Mouse (Mus musculus) liver, adult 10 weeks (tissue): Measurements from ENCODE around the gene Gm8453. TPM values are rescaled to one million over a fixed set of nuclear protein-coding genes. Genes with fewer than 3 reads are reported as not detected.

Experiments
- polyA plus RNA-seq: library from polyadenylated mRNA; stranded (reverse); fragments of 350-450 nt; fragmentation: Illumina TruSeq; extraction: RNeasy Lipid Tissue Mini Kit (QIAGEN cat#74804); gene quantifications from one replicate; pipeline ENCODE4 v1.2.3, GENCODE M21; 2014; ENCODE audit warnings: low read depth, low replicate concordance

Gene Gm8453
- polyA plus RNA-seq: not detected

DNA sequence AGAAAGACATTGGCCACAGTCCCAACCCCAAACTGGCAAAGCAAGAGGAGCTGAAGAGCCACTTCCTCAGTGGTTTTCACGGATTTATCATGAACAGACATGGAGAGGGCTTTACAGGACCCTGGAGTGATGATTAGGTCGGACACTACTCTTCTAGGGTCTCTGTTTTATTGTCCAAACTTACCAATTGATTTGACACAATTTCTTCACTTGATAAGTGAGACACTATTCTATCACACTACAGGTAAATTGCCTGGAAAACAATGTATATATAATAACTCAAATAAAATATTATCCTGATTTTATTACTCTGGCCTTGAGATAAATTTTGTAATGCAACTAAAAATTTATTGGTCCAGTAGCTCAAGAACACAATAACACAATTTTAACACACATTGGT, at the start of gene Gm8453:
TSS of gene Gm8453 (minus strand) at position 101 of the 400 bp plus-strand sequence.

DNA sequence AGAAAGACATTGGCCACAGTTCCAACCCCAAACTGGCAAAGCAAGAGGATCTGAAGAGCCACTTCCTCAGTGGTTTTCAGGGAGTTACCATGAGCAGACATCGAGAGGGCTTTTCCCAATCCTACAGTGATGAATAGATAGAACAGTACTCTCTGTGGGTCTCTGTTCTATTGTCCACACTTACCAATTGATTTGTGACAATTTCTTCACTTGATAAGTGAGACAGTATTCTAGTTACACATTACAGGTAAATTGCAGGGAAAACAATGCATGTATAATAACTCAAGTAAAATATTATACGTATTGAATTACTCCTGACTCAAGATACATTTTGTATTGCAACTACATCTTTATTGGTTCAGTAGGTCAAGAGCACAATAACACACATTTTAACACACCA, 28.1 kb downstream of the Gm8453 start, which contains the start of gene Gm8653:
TSS of gene Gm8653 (minus strand) at position 101 of the 400 bp plus-strand sequence.

DNA sequence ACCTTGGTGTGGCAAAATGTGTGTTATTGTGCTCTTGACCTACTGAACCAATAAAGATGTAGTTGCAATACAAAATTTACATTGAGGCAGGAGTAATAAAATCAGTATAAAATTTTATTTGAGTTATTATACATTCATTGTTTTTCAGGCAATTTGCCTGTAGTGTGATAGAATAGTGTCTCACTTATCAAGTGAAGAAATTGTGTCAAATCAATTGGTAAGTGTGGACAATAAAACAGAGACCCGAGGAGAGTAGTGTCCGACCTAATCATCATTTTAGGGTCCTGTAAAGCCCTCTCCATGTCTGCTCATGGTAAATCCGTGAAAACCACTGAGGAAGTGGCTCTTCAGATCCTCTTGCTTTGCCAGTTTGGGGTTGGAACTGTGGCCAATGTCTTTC, 40.2 kb downstream of the Gm8453 start, which contains the start of gene Vmn1r143:
TSS of gene Vmn1r143 (plus strand) at position 301 of the 400 bp plus-strand sequence.

Other genes starting within 250 kb of the Gm8453 start
- gene Vmn1r137, start 234.9 kb downstream of the Gm8453 start, polyA plus RNA-seq: not detected
- gene Vmn1r138, start 200.6 kb downstream of the Gm8453 start, polyA plus RNA-seq: not detected
- not detected for gene Gm6176, start 173.2 kb downstream of the Gm8453 start, polyA plus RNA-seq
- not detected for gene Vmn1r139, start 160.4 kb downstream of the Gm8453 start, polyA plus RNA-seq
- gene Gm16451, start 111.2 kb downstream of the Gm8453 start, polyA plus RNA-seq: not detected
- not detected for gene Gm10666, start 94.7 kb downstream of the Gm8453 start, polyA plus RNA-seq
- gene Vmn1r142, start 65.4 kb downstream of the Gm8453 start, polyA plus RNA-seq: not detected
- not detected for gene Vmn1r143, start 40.1 kb downstream of the Gm8453 start, polyA plus RNA-seq
- not detected for gene Gm8653, start 28.2 kb downstream of the Gm8453 start, polyA plus RNA-seq
- gene Gm4187, start 100.2 kb upstream of the Gm8453 start, polyA plus RNA-seq: not detected
- gene Gm8660, start 141.6 kb upstream of the Gm8453 start, polyA plus RNA-seq: not detected
- gene Vmn1r148, start 184.1 kb upstream of the Gm8453 start, polyA plus RNA-seq: not detected
- not detected for gene Vmn1r149, start 208.7 kb upstream of the Gm8453 start, polyA plus RNA-seq
- not detected for gene Gm10665, start 234.6 kb upstream of the Gm8453 start, polyA plus RNA-seq